Mouse (Mus musculus) ES-CJ7 (cell line): Measurements from ENCODE around the gene Gm29666.

Experiments
- DNase-seq: peaks from one replicate; pipeline ENCODE4 v3.0.0; 2011; ENCODE audit warnings: low read depth, low spot score

Gm29666 gene

GRCm38 (mm10) chr15:84919938-84920337, at the start of gene Gm29666:
TSS of gene Gm29666 (minus strand) at chr15:84920038.
- no peak for DNase-seq

GRCm38 (mm10) chr15:84968534-84968933, 48.7 kb upstream of the Gm29666 start:
- DNase-seq: no peak

DNA sequence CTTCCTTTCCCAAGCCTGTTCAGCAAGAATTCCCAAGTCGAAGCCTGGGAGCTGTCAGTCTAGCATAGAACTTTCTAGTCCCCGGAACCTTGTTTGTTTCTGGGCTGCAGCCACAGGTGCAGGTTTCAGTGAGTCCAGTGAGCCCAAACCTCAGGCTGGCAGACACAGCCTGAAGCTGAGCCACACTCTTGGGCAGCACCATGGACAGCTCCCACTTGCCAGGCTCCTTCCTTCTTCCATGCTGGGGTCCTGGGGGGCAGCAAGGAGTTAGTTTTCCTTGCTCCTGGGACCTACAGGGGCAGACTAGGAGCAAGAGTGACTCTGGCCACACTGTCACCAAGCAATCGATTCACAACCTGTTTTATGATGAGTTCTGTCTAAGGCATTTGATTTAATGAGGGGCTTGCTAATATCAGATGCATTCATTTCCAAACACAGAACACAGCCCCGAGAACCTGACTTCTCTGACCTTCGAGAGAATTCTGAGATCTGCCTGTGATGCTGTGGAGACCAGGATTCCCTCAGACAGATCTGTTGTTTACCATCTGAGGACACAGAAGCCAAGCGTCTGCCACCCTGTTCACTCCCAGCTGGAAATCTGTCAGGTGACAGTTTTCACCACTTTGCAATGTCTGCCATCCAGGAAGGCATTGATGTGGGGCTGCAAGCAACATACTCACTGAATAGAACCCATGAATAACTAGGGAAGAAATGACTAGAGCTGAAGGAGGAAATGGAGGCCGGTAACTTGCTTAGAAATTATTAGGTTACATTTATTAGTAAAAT, 45.9 kb upstream of the Gm29666 start:
- peak; percentile 51 for DNase-seq

DNA sequence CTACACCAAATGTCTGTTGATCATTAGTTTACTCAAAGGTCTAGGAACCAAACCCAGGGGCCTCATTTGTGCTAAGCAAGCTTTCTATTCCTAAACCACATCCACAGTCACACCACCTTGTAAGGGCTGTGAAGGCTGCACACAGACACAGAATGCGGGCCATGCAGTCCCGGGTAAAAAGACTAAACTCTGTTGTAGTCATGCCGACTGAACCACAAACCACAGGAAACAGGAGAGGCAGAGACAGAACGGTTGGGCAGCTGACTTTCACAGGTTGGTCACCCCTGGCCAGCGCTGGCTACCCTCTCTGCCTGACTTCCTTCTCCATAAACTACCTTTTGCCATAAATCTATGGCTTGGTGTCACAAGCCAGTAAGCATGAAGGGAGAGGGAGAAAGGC, 44.9 kb upstream of the Gm29666 start:
- DNase-seq: no peak

DNA sequence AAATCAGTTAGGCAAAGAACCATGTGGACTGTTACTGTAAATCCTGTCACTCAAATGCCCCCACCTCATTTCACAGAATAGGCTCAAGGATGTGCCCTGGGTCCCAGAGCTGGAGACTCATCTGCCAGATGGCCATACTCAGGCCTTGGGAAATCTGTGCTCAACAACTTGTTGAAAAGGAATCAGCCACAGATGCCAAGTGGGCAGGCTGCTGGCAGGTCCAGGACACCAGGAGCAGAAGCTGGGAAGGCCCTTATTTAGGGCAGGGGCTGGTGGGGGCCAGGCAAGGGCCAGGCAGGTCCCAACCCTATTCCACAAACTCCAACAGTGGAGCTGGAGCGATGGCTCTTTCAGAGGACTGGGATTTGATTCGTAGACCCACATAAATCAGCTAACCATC, 42.7 kb upstream of the Gm29666 start:
- no peak for DNase-seq

GRCm38 (mm10) chr15:84960692-84961091, 40.9 kb upstream of the Gm29666 start:
- no peak for DNase-seq

DNA sequence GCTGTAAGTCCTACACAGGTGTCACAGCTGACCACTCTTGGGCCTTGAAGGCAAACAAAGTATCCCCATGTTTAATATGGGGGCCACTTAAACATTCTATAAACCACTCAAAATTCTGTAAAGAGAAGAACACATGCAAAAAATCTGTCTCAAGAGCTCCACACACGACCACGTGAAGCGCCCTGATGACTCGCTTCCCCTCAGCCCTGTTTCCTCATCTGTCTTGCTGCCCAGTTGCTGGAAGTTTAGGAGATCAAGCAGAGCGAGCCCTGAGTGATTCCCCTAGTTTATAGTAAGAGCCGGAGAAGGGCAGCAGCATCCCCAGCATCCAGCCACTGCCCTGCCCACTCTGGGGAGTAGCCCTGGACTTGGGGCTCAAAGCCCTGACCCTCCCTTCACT, 40.1 kb upstream of the Gm29666 start:
- no peak for DNase-seq

- no peak for DNase-seq
Measured at GRCm38 (mm10) chr15:84958331-84958730, 38.5 kb upstream of the Gm29666 start.

DNA sequence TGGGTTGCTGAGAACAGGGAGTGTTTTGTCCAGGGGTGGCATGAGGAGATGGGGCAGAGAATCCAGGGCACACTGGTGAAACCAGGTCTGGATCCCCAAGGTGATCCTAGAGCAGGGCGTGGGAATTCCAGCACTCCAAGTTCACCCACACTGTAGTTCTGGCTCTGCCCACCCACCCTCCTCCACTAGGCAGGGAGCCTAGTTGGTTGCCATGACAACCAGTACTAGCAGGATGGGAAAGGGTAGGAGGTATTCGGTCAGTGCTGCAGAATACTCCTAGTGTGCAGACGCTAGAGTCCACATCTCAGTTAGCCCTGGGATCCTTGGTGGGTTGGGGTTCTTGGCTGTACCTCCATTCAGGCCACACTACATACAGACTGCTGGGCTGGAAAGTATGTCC, 38.0 kb upstream of the Gm29666 start:
- no peak for DNase-seq

- DNase-seq: no peak
Measured at GRCm38 (mm10) chr15:84953259-84953658, 33.4 kb upstream of the Gm29666 start.

DNA sequence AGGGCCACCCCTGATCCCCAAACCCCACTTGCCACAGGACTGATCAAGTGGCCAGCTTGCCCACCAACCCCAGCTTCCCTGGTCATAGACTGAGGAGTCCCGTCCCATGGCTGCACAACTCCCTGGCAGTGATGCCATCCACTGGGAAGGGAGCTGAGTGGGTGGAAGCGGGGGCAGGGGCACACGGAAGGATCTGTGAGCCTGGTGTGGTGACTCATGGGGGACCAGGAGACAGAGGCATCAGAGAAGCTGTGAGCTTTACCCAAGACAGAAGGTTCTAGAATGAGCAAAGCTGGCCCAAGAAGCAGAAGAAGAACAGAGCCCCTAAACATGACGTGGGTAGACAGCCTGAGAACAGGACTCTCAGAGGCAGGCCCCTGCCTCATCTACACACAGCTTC, 30.2 kb upstream of the Gm29666 start:
- DNase-seq: no peak

- no peak for DNase-seq
Measured at GRCm38 (mm10) chr15:84948990-84949389, 29.2 kb upstream of the Gm29666 start.

- DNase-seq: no peak
Measured at GRCm38 (mm10) chr15:84944319-84944718, 24.5 kb upstream of the Gm29666 start.

DNA sequence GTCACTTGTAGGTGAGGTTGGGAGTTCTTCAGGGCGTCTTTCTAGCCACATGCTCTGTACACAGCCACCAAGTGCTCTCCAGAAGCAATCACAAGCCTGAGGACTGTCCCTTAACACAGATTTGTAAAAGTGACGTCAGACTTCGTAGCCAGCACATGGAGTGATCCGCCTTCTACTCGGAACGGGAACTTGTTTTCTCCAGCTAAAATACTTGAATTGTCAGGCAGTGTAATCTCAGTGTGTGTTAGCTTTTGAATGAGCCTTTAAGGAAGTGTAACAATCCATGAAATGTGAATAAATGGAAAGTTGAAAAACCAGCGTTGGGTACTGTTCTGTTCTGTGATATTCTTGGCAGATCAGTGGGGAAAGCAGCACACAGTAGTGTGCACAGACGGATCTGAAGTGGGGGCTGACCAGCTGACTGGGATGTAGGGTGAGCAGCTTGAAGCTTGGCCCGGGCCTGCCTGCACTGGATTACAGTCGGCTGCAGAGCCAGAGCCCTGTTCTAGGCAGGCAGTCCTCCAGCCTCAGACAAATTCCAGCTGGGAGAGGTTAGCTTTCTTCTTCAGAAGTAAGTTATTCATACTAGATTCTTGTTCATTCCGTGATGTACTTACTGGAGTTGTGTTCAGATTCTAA, 22.9 kb upstream of the Gm29666 start:
- DNase-seq: no peak

GRCm38 (mm10) chr15:84940102-84940501, 20.3 kb upstream of the Gm29666 start:
- DNase-seq: no peak

DNA sequence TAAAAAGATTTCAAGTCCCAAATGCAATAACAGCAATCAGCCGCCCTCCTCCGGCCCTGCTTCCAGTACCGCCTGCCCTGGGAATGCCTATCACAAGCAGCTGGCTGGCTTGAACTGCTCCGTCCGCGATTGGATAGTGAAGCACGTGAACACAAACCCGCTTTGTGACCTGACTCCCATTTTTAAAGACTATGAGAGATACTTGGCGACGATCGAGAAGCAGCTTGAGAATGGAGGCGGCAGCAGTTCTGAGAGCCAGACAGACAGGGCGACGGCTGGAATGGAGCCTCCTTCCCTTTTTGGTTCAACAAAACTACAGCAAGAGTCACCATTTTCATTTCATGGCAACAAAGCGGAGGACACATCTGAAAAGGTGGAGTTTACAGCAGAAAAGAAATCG, 15.1 kb upstream of the Gm29666 start:
- no peak for DNase-seq

GRCm38 (mm10) chr15:84932351-84932750, 12.5 kb upstream of the Gm29666 start:
- DNase-seq: no peak

GRCm38 (mm10) chr15:84925495-84926018, 5.7 kb upstream of the Gm29666 start:
- peak; percentile 60 for DNase-seq

DNA sequence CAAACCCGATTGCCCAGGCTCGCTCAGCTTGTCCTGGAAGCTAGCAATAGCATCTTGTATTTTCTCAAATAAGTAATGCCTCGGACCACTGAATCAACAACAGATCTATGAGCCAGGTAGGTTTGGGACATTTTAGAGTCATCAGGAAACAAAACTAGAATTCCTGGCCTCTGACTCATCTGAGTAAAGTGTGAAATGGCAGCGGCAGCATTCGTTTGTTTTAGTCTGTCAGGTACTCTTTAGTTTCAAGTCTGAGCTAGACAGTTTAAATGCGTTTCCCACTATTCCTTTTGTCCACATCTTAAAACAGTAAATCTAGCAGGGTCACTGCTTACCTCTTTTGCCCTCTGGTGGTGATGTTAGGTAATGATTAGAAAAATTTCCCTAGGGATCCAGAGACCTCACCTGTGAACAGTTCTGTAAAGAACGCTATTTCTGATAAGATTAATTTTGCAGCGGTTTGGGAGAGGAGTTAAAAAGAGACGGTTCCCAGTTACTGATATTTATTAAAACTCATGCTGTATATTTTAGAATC, 5.0 kb upstream of the Gm29666 start:
- peak; percentile 67 for DNase-seq

GRCm38 (mm10) chr15:84923508-84924181, 3.8 kb upstream of the Gm29666 start:
- DNase-seq: no peak

DNA sequence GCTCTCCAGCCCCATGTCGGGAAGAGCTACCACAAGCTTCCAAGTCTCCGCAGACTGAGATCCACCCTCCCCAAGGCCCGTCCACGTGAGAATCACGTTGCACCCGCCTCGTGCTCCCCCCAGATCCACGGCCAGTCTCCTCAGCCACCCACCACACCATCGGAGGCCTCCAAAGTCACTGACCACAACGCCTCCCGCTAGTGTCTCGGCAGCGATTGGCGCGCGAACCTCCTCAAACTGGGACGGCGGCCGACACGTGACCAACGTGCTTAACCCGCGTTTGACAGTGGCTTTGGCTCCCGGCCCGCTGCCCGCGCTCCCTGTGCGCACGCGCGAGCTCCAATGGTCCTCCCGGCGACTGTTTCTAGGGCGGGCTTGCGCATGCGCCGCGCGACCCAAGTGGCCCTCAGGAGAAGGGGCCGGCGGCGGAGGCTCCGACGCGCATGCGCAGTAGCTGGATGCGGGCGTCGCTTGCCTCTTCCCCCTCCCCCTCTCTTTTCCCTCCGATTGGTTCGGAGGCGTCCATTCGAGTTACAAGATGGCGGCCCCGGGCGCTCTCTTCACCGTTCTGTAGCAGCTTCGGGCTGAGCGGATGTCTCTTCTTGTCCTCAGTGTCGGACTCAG, 3.2 kb upstream of the Gm29666 start, which contains the start of gene Nup50:
Nup50 (plus strand) TSS at position 528 of the 624 bp plus-strand sequence.
- peak; percentile 99 for DNase-seq

GRCm38 (mm10) chr15:84913201-84913600, 6.6 kb downstream of the Gm29666 start:
- no peak for DNase-seq
